Mouse (Mus musculus) limb, embryonic 13.5 days (tissue): ENCODE results near the gene Tmco4. TPM values are rescaled to one million over a fixed set of nuclear protein-coding genes. Genes with fewer than 3 reads are reported as not detected.

Experiments
- ATAC-seq: fragments of 200-750 bp; cut with Nextera tagmentation; 2 replicates; pipeline ENCODE4 v1.8.0; 2017; ENCODE audit warnings: low read depth, moderate number of reproducible peaks, moderate TSS enrichment; ENCODE audit not compliant: low FRiP score
- H3K27ac ChIP-seq: fragments of 300-500 bp; sonication (generic); 2 replicates; pipeline ENCODE4 v1.5.1; 2015; ENCODE audit warnings: inconsistent platforms, mild to moderate bottlenecking, moderate library complexity
- H3K27me3 ChIP-seq: fragments of 300-500 bp; sonication (generic); 2 replicates; pipeline ENCODE4 v1.6.1; 2015; ENCODE audit warnings: mild to moderate bottlenecking, inconsistent platforms
- H3K36me3 ChIP-seq: fragments of 300-500 bp; sonication (generic); 2 replicates; pipeline ENCODE4 v1.6.1; 2015; ENCODE audit warnings: inconsistent platforms, mild to moderate bottlenecking, moderate library complexity
- H3K4me1 ChIP-seq: fragments of 300-500 bp; sonication (generic); 2 replicates; pipeline ENCODE4 v1.6.1; 2015; ENCODE audit warnings: inconsistent platforms
- H3K4me2 ChIP-seq: fragments of 300-500 bp; sonication (generic); replicated peaks from 2 replicates; pipeline ENCODE4 v1.6.1; 2015; ENCODE audit warnings: inconsistent platforms, mild to moderate bottlenecking, moderate library complexity
- H3K4me3 ChIP-seq: fragments of 300-500 bp; sonication (generic); 2 replicates; pipeline ENCODE4 v1.5.1; 2015; ENCODE audit warnings: moderate library complexity, mild to moderate bottlenecking, inconsistent platforms
- H3K9ac ChIP-seq: fragments of 300-500 bp; sonication (generic); 2 replicates; pipeline ENCODE4 v1.6.1; 2015; ENCODE audit warnings: mild to moderate bottlenecking, inconsistent platforms
- H3K9me3 ChIP-seq: fragments of 300-500 bp; sonication (generic); 2 replicates; pipeline ENCODE4 v1.6.1; 2016; ENCODE audit warnings: inconsistent platforms
- WGBS: fragments of 180-500 bp; shearing (Covaris S2); methylation state at CpG from one replicate; pipeline ENCODE4 v1.1.7; 2015; 5-methylcytosine and 5-hydroxymethylcytosine counted together
- polyA plus RNA-seq: library from polyadenylated mRNA; unstranded; fragments of >200 nt; fragmentation: Nextera tagmentation; extraction: Ambion mirVana; gene quantifications from 2 replicates; pipeline ENCODE4 v1.2.1, GENCODE M21; 2015

Gene Tmco4
- polyA plus RNA-seq, 1 experiment from 2014 or later = 3.7 TPM

GRCm38 (mm10) chr4:138975194-138975593 lies 2.5 kb downstream of the Tmco4 start:
- no peaks in the 10 kb centered on the region for H3K36me3 ChIP-seq
- no peak for ATAC-seq
- no peaks in the 10 kb centered on the region for H3K9me3 ChIP-seq
- no peaks in the 10 kb centered on the region for H3K27me3 ChIP-seq
- no peak overlapping the region for H3K4me2 ChIP-seq
- 35% methylated on average over 3 of the region's 3 CpGs for WGBS
- peaks cover 17% of the 10 kb centered on the region for H3K4me1 ChIP-seq
- H3K9ac ChIP-seq = no peak overlapping the region
- no peak overlapping the region for H3K27ac ChIP-seq
- no peak overlapping the region for H3K4me3 ChIP-seq

GRCm38 (mm10) chr4:138976046-138976445 lies 3.4 kb downstream of the Tmco4 start:
- Histone ChIP-seq H3K9me3 (no peaks in the 10 kb centered on the region), H3K27me3 (no peaks in the 10 kb centered on the region), H3K4me1 (peaks cover 17% of the 10 kb centered on the region), H3K9ac (no peak overlapping the region), H3K36me3 (no peaks in the 10 kb centered on the region), H3K27ac (no peak overlapping the region), H3K4me3 (no peak overlapping the region), H3K4me2 (no peak overlapping the region)
- WGBS = 69% methylated on average over 6 of the region's 6 CpGs
- ATAC-seq = no peak

GRCm38 (mm10) chr4:138980021-138980420 lies 7.3 kb downstream of the Tmco4 start:
- H3K9ac ChIP-seq = no peak overlapping the region
- H3K27ac ChIP-seq = no peak overlapping the region
- H3K4me2 ChIP-seq = no peak overlapping the region
- WGBS = 82% methylated on average over 8 of the region's 8 CpGs
- H3K4me1 ChIP-seq = no peaks in the 10 kb centered on the region
- no peaks in the 10 kb centered on the region for H3K27me3 ChIP-seq
- H3K36me3 ChIP-seq = no peaks in the 10 kb centered on the region
- no peak overlapping the region for H3K4me3 ChIP-seq
- H3K9me3 ChIP-seq = no peaks in the 10 kb centered on the region
- ATAC-seq = no peak

GRCm38 (mm10) chr4:138980771-138981420 lies 8.2 kb downstream of the Tmco4 start:
- 18% methylated on average over 12 of the region's 12 CpGs for WGBS
- no peak for ATAC-seq
- Histone ChIP-seq H3K27me3 (no peaks in the 10 kb centered on the region), H3K9me3 (no peaks in the 10 kb centered on the region), H3K36me3 (no peaks in the 10 kb centered on the region), H3K4me3 (peak overlapping the region; percentile 16), H3K27ac (no peak overlapping the region), H3K4me2 (peak overlapping the region; percentile 44), H3K4me1 (no peaks in the 10 kb centered on the region), H3K9ac (no peak overlapping the region)

GRCm38 (mm10) chr4:138983422-138983821 lies 10.7 kb downstream of the Tmco4 start:
- no peak overlapping the region for H3K4me3 ChIP-seq
- no peaks in the 10 kb centered on the region for H3K4me1 ChIP-seq
- no peaks in the 10 kb centered on the region for H3K36me3 ChIP-seq
- 66% methylated on average over 3 of the region's 3 CpGs for WGBS
- H3K27me3 ChIP-seq = no peaks in the 10 kb centered on the region
- H3K4me2 ChIP-seq = no peak overlapping the region
- ATAC-seq = no peak
- H3K9me3 ChIP-seq = no peaks in the 10 kb centered on the region
- H3K27ac ChIP-seq = no peak overlapping the region
- H3K9ac ChIP-seq = no peak overlapping the region

- H3K4me3 ChIP-seq = no peak overlapping the region
- H3K9ac ChIP-seq = no peak overlapping the region
- no peak for ATAC-seq
- H3K4me1 ChIP-seq = no peaks in the 10 kb centered on the region
- 78% methylated on average over 7 of the region's 7 CpGs for WGBS
- no peak overlapping the region for H3K27ac ChIP-seq
- H3K27me3 ChIP-seq = no peaks in the 10 kb centered on the region
- no peaks in the 10 kb centered on the region for H3K9me3 ChIP-seq
- H3K4me2 ChIP-seq = no peak overlapping the region
- H3K36me3 ChIP-seq = no peaks in the 10 kb centered on the region
Measured at GRCm38 (mm10) chr4:138984744-138985143, 12.1 kb downstream of the Tmco4 start.

- no peaks in the 10 kb centered on the region for H3K4me1 ChIP-seq
- no peaks in the 10 kb centered on the region for H3K27me3 ChIP-seq
- no peaks in the 10 kb centered on the region for H3K36me3 ChIP-seq
- H3K9me3 ChIP-seq = no peaks in the 10 kb centered on the region
- no peak overlapping the region for H3K4me3 ChIP-seq
- no peak for ATAC-seq
- H3K4me2 ChIP-seq = no peak overlapping the region
- no peak overlapping the region for H3K9ac ChIP-seq
- H3K27ac ChIP-seq = no peak overlapping the region
- 65% methylated on average over 5 of the region's 5 CpGs for WGBS
Measured at GRCm38 (mm10) chr4:138986280-138986679, 13.6 kb downstream of the Tmco4 start.

- Histone ChIP-seq H3K4me2 (no peak overlapping the region), H3K4me3 (no peak overlapping the region), H3K9me3 (no peaks in the 10 kb centered on the region), H3K4me1 (no peaks in the 10 kb centered on the region), H3K27me3 (no peaks in the 10 kb centered on the region), H3K27ac (no peak overlapping the region), H3K9ac (no peak overlapping the region), H3K36me3 (no peaks in the 10 kb centered on the region)
- no peak for ATAC-seq
- WGBS = 67% methylated on average over 3 of the region's 3 CpGs
Measured at GRCm38 (mm10) chr4:138994389-138994788, 21.7 kb downstream of the Tmco4 start.

- no peak overlapping the region for H3K27ac ChIP-seq
- no peak for ATAC-seq
- H3K4me2 ChIP-seq = no peak overlapping the region
- H3K4me3 ChIP-seq = no peak overlapping the region
- no peaks in the 10 kb centered on the region for H3K27me3 ChIP-seq
- no peaks in the 10 kb centered on the region for H3K4me1 ChIP-seq
- WGBS = 78% methylated on average over 5 of the region's 5 CpGs
- H3K9ac ChIP-seq = no peak overlapping the region
- H3K36me3 ChIP-seq = no peaks in the 10 kb centered on the region
- no peaks in the 10 kb centered on the region for H3K9me3 ChIP-seq
Measured at GRCm38 (mm10) chr4:138996410-138996809, 23.7 kb downstream of the Tmco4 start.

GRCm38 (mm10) chr4:138997121-138997520 lies 24.4 kb downstream of the Tmco4 start:
- H3K4me2 ChIP-seq = no peak overlapping the region
- no peak overlapping the region for H3K27ac ChIP-seq
- H3K36me3 ChIP-seq = no peaks in the 10 kb centered on the region
- H3K9ac ChIP-seq = no peak overlapping the region
- no peaks in the 10 kb centered on the region for H3K4me1 ChIP-seq
- H3K4me3 ChIP-seq = no peak overlapping the region
- 80% methylated on average over 4 of the region's 4 CpGs for WGBS
- ATAC-seq = no peak
- no peaks in the 10 kb centered on the region for H3K27me3 ChIP-seq
- H3K9me3 ChIP-seq = no peaks in the 10 kb centered on the region

- 78% methylated on average over 11 of the region's 11 CpGs for WGBS
- Histone ChIP-seq H3K4me2 (no peak overlapping the region), H3K27me3 (no peaks in the 10 kb centered on the region), H3K36me3 (no peaks in the 10 kb centered on the region), H3K9ac (no peak overlapping the region), H3K4me3 (no peak overlapping the region), H3K4me1 (no peaks in the 10 kb centered on the region), H3K27ac (no peak overlapping the region), H3K9me3 (no peaks in the 10 kb centered on the region)
- ATAC-seq = no peak
Measured at GRCm38 (mm10) chr4:138998611-138999010, 25.9 kb downstream of the Tmco4 start.

GRCm38 (mm10) chr4:139001026-139001425 lies 28.3 kb downstream of the Tmco4 start:
- no peak overlapping the region for H3K9ac ChIP-seq
- WGBS = 65% methylated on average over 2 of the region's 2 CpGs
- H3K9me3 ChIP-seq = no peaks in the 10 kb centered on the region
- ATAC-seq = no peak
- no peak overlapping the region for H3K4me2 ChIP-seq
- no peak overlapping the region for H3K27ac ChIP-seq
- H3K27me3 ChIP-seq = no peaks in the 10 kb centered on the region
- H3K4me3 ChIP-seq = no peak overlapping the region
- no peaks in the 10 kb centered on the region for H3K4me1 ChIP-seq
- no peaks in the 10 kb centered on the region for H3K36me3 ChIP-seq

GRCm38 (mm10) chr4:139001433-139001832 lies 28.7 kb downstream of the Tmco4 start:
- Histone ChIP-seq H3K36me3 (no peaks in the 10 kb centered on the region), H3K9me3 (no peaks in the 10 kb centered on the region), H3K4me3 (no peak overlapping the region), H3K27me3 (no peaks in the 10 kb centered on the region), H3K4me1 (no peaks in the 10 kb centered on the region), H3K27ac (no peak overlapping the region), H3K4me2 (no peak overlapping the region), H3K9ac (no peak overlapping the region)
- 30% methylated on average over 6 of the region's 6 CpGs for WGBS
- no peak for ATAC-seq
